In the genomic region with DNA sequence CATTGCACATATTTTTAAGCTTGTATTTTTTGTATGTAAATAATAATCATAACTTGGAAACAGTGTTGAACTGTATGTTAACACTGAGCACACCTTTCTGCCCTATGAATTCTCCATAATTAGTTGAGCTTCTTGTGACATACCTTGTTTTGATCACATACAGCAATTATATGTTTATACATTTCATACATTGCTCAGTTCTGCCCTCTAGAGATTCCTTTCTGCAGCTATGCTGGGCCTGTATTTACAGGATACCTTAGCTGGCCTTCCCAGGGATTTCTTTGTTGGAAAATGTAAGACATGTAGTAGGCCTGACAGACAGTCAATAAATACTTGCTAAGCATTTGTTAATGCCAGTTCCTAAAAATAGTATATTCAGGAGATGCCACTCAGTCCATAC, we compare ENCODE assay signal across 30 mouse cellular contexts. TPM values are rescaled to one million over a fixed set of nuclear protein-coding genes. Genes with fewer than 3 reads are reported as not detected.
A peak's percentile ranks its signal among the peaks of the same experiment; 100 is the strongest.
DNase-seq lines count a peak whose midpoint lies in the region; ATAC-seq and TF ChIP-seq lines count a peak whose summit lies in the region.
"Had no signal": no experiment of that assay in that cellular context is flagged by ENCODE, and none has a peak within 500 bp of the region (broad histone marks: within the 10 kb centered on the region; RNA-seq: fewer than 3 reads in every experiment).

No protein-coding gene starts in this region.

- no peak overlapping the region for H3K4me3 ChIP-seq in gastrocnemius, adult 2 months
- H3K4me3 ChIP-seq in layer of hippocampus, adult 2 months, result no peak overlapping the region
- no peak overlapping the region for H3K4me3 ChIP-seq in midbrain, embryonic 11.5 days (ENCODE audit: low read depth, low read length)
- H3K4me3 ChIP-seq in midbrain, embryonic 15.5 days, result no peak overlapping the region
- H3K4me3 ChIP-seq: embryonic facial prominence, embryonic 12.5 days; heart, embryonic 12.5 days; limb, embryonic 10.5 days; limb, embryonic 15.5 days; neural tube, embryonic 13.5 days had no signal

- DNase-seq in gastrocnemius, adult 2 months, result no peak
- DNase-seq in gastrocnemius, postnatal 4 days (ENCODE audit: low spot score in 2 of 2), result no peak
- no peak for DNase-seq in layer of hippocampus, adult 2 months (ENCODE audit: low spot score in 2 of 2)
- DNase-seq in layer of hippocampus, adult 9-10 months (ENCODE audit: low spot score), result no peak
- DNase-seq in midbrain, embryonic 11.5 days (ENCODE audit: low spot score, missing footprints), result peak; percentile 51
- no peak for DNase-seq in cerebellum, adult 18-20 months
- DNase-seq: cerebellum, adult 11 months; cerebellum, adult 9-11 months; embryo, embryonic 11 days; gastrocnemius, postnatal 10 days; kidney, adult 8-10 months; kidney, postnatal 10 days; lung, embryonic 14.5 days; right cerebral cortex, postnatal 4 days; thymus, postnatal 4 days had no signal

- peak overlapping the region; percentile 76 for H3K27ac ChIP-seq in gastrocnemius, adult 2 months
- no peak overlapping the region for H3K27ac ChIP-seq in layer of hippocampus, adult 2 months
- H3K27ac ChIP-seq in midbrain, embryonic 11.5 days (ENCODE audit: low read depth, low read length), result no peak overlapping the region
- H3K27ac ChIP-seq in midbrain, embryonic 15.5 days, result no peak overlapping the region
- H3K27ac ChIP-seq: embryonic facial prominence, embryonic 12.5 days; hindbrain, embryonic 14.5 days; limb, embryonic 10.5 days; limb, embryonic 15.5 days; liver, embryonic 14.5 days; macrophage; neural tube, embryonic 13.5 days had no signal

- intact Hi-C loops in gastrocnemius, adult 2 months (cut with DNase I), result loop anchor here (5.0 kb wide), 1 partner anchor 40 kb away; the partner anchor contains the start of genes Atpaf1 and Tex38

- H3K27me3 ChIP-seq in midbrain, embryonic 11.5 days (ENCODE audit: control insufficient read depth, insufficient read depth, low read length), result no peaks in the 10 kb centered on the region
- H3K27me3 ChIP-seq in midbrain, embryonic 15.5 days (replicated peaks), result no peaks in the 10 kb centered on the region
- H3K27me3 ChIP-seq: embryonic facial prominence, embryonic 12.5 days; heart, embryonic 12.5 days; limb, embryonic 15.5 days; neural tube, embryonic 13.5 days had no signal

- no peak overlapping the region for H3K9ac ChIP-seq in midbrain, embryonic 11.5 days (ENCODE audit: low read length)
- no peak overlapping the region for H3K9ac ChIP-seq in midbrain, embryonic 15.5 days
- H3K9ac ChIP-seq: embryonic facial prominence, embryonic 12.5 days; heart, embryonic 12.5 days; hindbrain, embryonic 14.5 days; limb, embryonic 15.5 days; liver, embryonic 14.5 days; lung, embryonic 14.5 days; neural tube, embryonic 13.5 days had no signal

- H3K9me3 ChIP-seq in midbrain, embryonic 11.5 days (ENCODE audit: control insufficient read depth, low read length), result no peaks in the 10 kb centered on the region
- H3K9me3 ChIP-seq in midbrain, embryonic 15.5 days, result no peaks in the 10 kb centered on the region
- H3K9me3 ChIP-seq: embryonic facial prominence, embryonic 12.5 days; G1E; heart, embryonic 12.5 days; limb, embryonic 10.5 days; limb, embryonic 15.5 days; neural tube, embryonic 13.5 days had no signal

- H3K4me1 ChIP-seq in midbrain, embryonic 11.5 days (ENCODE audit: control insufficient read depth, insufficient read depth, low read length), result peaks cover 14% of the 10 kb centered on the region
- H3K4me1 ChIP-seq in midbrain, embryonic 15.5 days, result peaks cover 20% of the 10 kb centered on the region

- no peak overlapping the region for H3K4me2 ChIP-seq in midbrain, embryonic 11.5 days
- no peak overlapping the region for H3K4me2 ChIP-seq in midbrain, embryonic 15.5 days
- H3K4me2 ChIP-seq: embryonic facial prominence, embryonic 12.5 days; heart, embryonic 12.5 days; hindbrain, embryonic 14.5 days; limb, embryonic 15.5 days; lung, embryonic 14.5 days; neural tube, embryonic 13.5 days had no signal

- peak; percentile 22; the same call in 1 of the 2 replicates for TF ChIP-seq CTCF in gastrocnemius, adult 2 months (IDR thresholded peaks at IDR 0.05)
- TF ChIP-seq CTCF in layer of hippocampus, adult 2 months (conservative IDR thresholded peaks at IDR 0.05), result peak; percentile 54

- ATAC-seq in midbrain, embryonic 11.5 days (ENCODE audit: low FRiP score), result no peak
- ATAC-seq in midbrain, embryonic 15.5 days (replicated peaks), result no peak
- ATAC-seq: forebrain, embryonic 14.5 days; midbrain, embryonic 16.5 days had no signal

- H3K36me3 ChIP-seq in midbrain, embryonic 11.5 days (ENCODE audit: control insufficient read depth, insufficient read depth, low read length), result no peaks in the 10 kb centered on the region
- peaks cover 16% of the 10 kb centered on the region; the same call in 1 of the 2 replicates for H3K36me3 ChIP-seq in midbrain, embryonic 15.5 days (replicated peaks)

RNA-seq across cellular contexts. Expression of gene Efcab14, which starts 5.1 kb away (rescaled TPM):
- total RNA-seq in gastrocnemius, adult 2 months (2021), result 10 to 100 TPM; 35.7 to 49.5 TPM
- total RNA-seq in gastrocnemius, postnatal 4 days (2021), result 10 to 100 TPM; 36.5 to 40.3 TPM
- 10 to 100 TPM; 47.7 to 53.0 TPM for total RNA-seq in layer of hippocampus, adult 2 months (2021)
- 42.8 and 46.4 TPM in 2 replicates for polyA plus RNA-seq in midbrain, embryonic 11.5 days (2014; fragmentation: Nextera tagmentation; extraction: Ambion mirVana)
- 16.3 and 17.5 TPM in 2 replicates for polyA plus RNA-seq in midbrain, embryonic 15.5 days (2015; fragmentation: Nextera tagmentation; extraction: Ambion mirVana)

RNA-seq across cellular contexts. Expression of gene Tex38, which starts 38.2 kb away (rescaled TPM):
- total RNA-seq in gastrocnemius, adult 2 months (2021), result 1 to 10 TPM; 2.3 to 2.8 TPM
- 1 to 10 TPM; 1.0 to 1.1 TPM for total RNA-seq in gastrocnemius, postnatal 4 days (2021)
- total RNA-seq in layer of hippocampus, adult 2 months (2021), result under 1 TPM in 1 of 2 experiments, not detected in 1; 0.49 TPM
- 0.41 TPM in 1 of 2 replicates, not detected in the other for polyA plus RNA-seq in midbrain, embryonic 11.5 days (2014; fragmentation: Nextera tagmentation; extraction: Ambion mirVana)
- 0.58 and 0.66 TPM in 2 replicates for polyA plus RNA-seq in midbrain, embryonic 15.5 days (2015; fragmentation: Nextera tagmentation; extraction: Ambion mirVana)
- total RNA-seq: G1E; granulocyte monocyte progenitor cell, adult 5-6 weeks; hematopoietic stem cell, adult 5-6 weeks; megakaryocyte-erythroid progenitor cell, adult 5-6 weeks had no signal
- polyA plus RNA-seq: forebrain, embryonic 14.5 days; G1E; lung, embryonic 14.5 days; macrophage; neural tube, embryonic 13.5 days had no signal

RNA-seq across cellular contexts. Expression of gene Atpaf1, which starts 42.0 kb away (rescaled TPM):
- 10 to 100 TPM; 46.9 to 70.1 TPM for total RNA-seq in gastrocnemius, adult 2 months (2021)
- 10 to 100 TPM; 30.3 to 32.0 TPM for total RNA-seq in gastrocnemius, postnatal 4 days (2021)
- 10 to 100 TPM; 54.2 to 60.9 TPM for total RNA-seq in layer of hippocampus, adult 2 months (2021)
- polyA plus RNA-seq in midbrain, embryonic 11.5 days (2014; fragmentation: Nextera tagmentation; extraction: Ambion mirVana), result 42.3 and 50.9 TPM in 2 replicates
- 35.2 and 42.8 TPM in 2 replicates for polyA plus RNA-seq in midbrain, embryonic 15.5 days (2015; fragmentation: Nextera tagmentation; extraction: Ambion mirVana)
